Mouse (Mus musculus): ENCODE results near the gene Zfp715.
"Not testable (repeated sequence)": the region's sequence is repeated elsewhere in the genome, so short reads cannot be mapped to it uniquely, and the experiment has no call there.

The Zfp715 gene

GRCm38 (mm10) chr7:43291524-43291923, 21.6 kb downstream of the Zfp715 start:
- no peak for DNase-seq (ENCODE audit: low read depth, low spot score)

GRCm38 (mm10) chr7:43282859-43283595, 30.1 kb downstream of the Zfp715 start:
- peak; percentile 48 for DNase-seq (ENCODE audit: low read depth, low spot score)

- no peak for DNase-seq (ENCODE audit: low read depth, low spot score)
These were observed 30.6 kb downstream of the Zfp715 start for GRCm38 (mm10) chr7:43282459-43282858.

GRCm38 (mm10) chr7:43277401-43277800, 35.7 kb downstream of the Zfp715 start:
- no peak for DNase-seq (ENCODE audit: low read depth, low spot score)

- peak; percentile 40 for DNase-seq (ENCODE audit: low read depth, low spot score)
These were observed 36.9 kb downstream of the Zfp715 start for GRCm38 (mm10) chr7:43276178-43276577.

- DNase-seq (ENCODE audit: low read depth, low spot score): no peak
These were observed 39.6 kb downstream of the Zfp715 start for GRCm38 (mm10) chr7:43273476-43273875.

- peak; percentile 59 for DNase-seq (ENCODE audit: low read depth, low spot score)
These were observed 45.7 kb downstream of the Zfp715 start for GRCm38 (mm10) chr7:43267359-43267758.

- peak; percentile 67 for DNase-seq (ENCODE audit: low read depth, low spot score)
These were observed 59.6 kb downstream of the Zfp715 start for GRCm38 (mm10) chr7:43253540-43253939.

- not testable (repeated sequence) for DNase-seq (ENCODE audit: low read depth, low spot score)
These were observed 62.4 kb downstream of the Zfp715 start for GRCm38 (mm10) chr7:43250718-43251117.
